ENCODE assay signal across 22 mouse cellular contexts in genomic region chr6:20555320-20555883, GRCm38 (mm10).
"Had no signal": no experiment of that assay in that cellular context is flagged by ENCODE, and none has a peak within 500 bp of the region (broad histone marks: within the 10 kb centered on the region; RNA-seq: fewer than 3 reads in every experiment).

No protein-coding gene starts in this region.

- H3K27me3 ChIP-seq: limb, embryonic 13.5 days; liver, embryonic 12.5 days; liver, embryonic 15.5 days; lung, embryonic 15.5 days; midbrain, embryonic 12.5 days; midbrain, embryonic 15.5 days had no signal

- H3K4me3 ChIP-seq: layer of hippocampus, adult 2 months; limb, embryonic 10.5 days; limb, embryonic 13.5 days; liver, embryonic 12.5 days; liver, embryonic 15.5 days; lung, embryonic 15.5 days; midbrain, embryonic 12.5 days; midbrain, embryonic 15.5 days; myocyte had no signal

- H3K9ac ChIP-seq: limb, embryonic 13.5 days; liver, embryonic 12.5 days; liver, embryonic 15.5 days; lung, embryonic 15.5 days; midbrain, embryonic 12.5 days; midbrain, embryonic 15.5 days had no signal

- H3K27ac ChIP-seq: kidney, postnatal 0 days; layer of hippocampus, adult 2 months; limb, embryonic 10.5 days; limb, embryonic 13.5 days; liver, embryonic 12.5 days; liver, embryonic 15.5 days; lung, embryonic 15.5 days; midbrain, embryonic 12.5 days; midbrain, embryonic 15.5 days had no signal

- H3K36me3 ChIP-seq: limb, embryonic 10.5 days; limb, embryonic 13.5 days; liver, embryonic 12.5 days; liver, embryonic 15.5 days; lung, embryonic 15.5 days; midbrain, embryonic 12.5 days; midbrain, embryonic 15.5 days had no signal

- ATAC-seq: intestine, postnatal 0 days; liver, embryonic 12.5 days; midbrain, embryonic 15.5 days had no signal

- H3K9me3 ChIP-seq: limb, embryonic 10.5 days; limb, embryonic 13.5 days; liver, embryonic 15.5 days; lung, embryonic 15.5 days; midbrain, embryonic 12.5 days; midbrain, embryonic 15.5 days had no signal

- H3K4me1 ChIP-seq: limb, embryonic 10.5 days; limb, embryonic 13.5 days; liver, embryonic 12.5 days; liver, embryonic 15.5 days; lung, embryonic 15.5 days; midbrain, embryonic 12.5 days; midbrain, embryonic 15.5 days had no signal

- H3K4me2 ChIP-seq: limb, embryonic 13.5 days; liver, embryonic 12.5 days; liver, embryonic 15.5 days; lung, embryonic 15.5 days; midbrain, embryonic 12.5 days; midbrain, embryonic 15.5 days had no signal

- DNase-seq: kidney, adult 2 months; kidney, postnatal 25 days; layer of hippocampus, adult 9-11 months; liver; lung, adult 18-20 months; lung, postnatal 10 days; lung, postnatal 4 days; retina, postnatal 1 day; right cerebral cortex, postnatal 25 days; thymus, adult 18-20 months; thymus, postnatal 36 days had no signal
